Mouse (Mus musculus) midbrain, embryonic 11.5 days (tissue): ENCODE data around the gene Tk1. TPM values are rescaled to one million over a fixed set of nuclear protein-coding genes. Genes with fewer than 3 reads are reported as not detected.

Source experiments
- ATAC-seq: fragments of 200-750 bp; cut with Nextera tagmentation; 2 replicates; pipeline ENCODE4 v1.8.0; 2017; ENCODE audit warnings: moderate TSS enrichment, moderate library complexity; ENCODE audit not compliant: low FRiP score
- DNase-seq: peaks from one replicate; pipeline ENCODE4 v3.0.0; 2015; ENCODE audit warnings: low spot score; ENCODE audit errors: missing footprints
- H3K27ac ChIP-seq: fragments of 300-500 bp; sonication (generic); 2 replicates; pipeline ENCODE4 v1.5.1; 2014; ENCODE audit warnings: low read depth, low read length
- H3K27me3 ChIP-seq: fragments of 300-500 bp; sonication (generic); 2 replicates; pipeline ENCODE4 v1.6.1; 2014; ENCODE audit warnings: mild to moderate bottlenecking, low read length, moderate library complexity, mixed read lengths; ENCODE audit not compliant: control insufficient read depth, insufficient read depth
- H3K36me3 ChIP-seq: fragments of 300-500 bp; sonication (generic); 2 replicates; pipeline ENCODE4 v1.6.1; 2014; ENCODE audit warnings: mild to moderate bottlenecking, low read length, moderate library complexity, mixed read lengths; ENCODE audit not compliant: control insufficient read depth, insufficient read depth
- H3K4me1 ChIP-seq: fragments of 300-500 bp; sonication (generic); 2 replicates; pipeline ENCODE4 v1.6.1; 2014; ENCODE audit warnings: low read length; ENCODE audit not compliant: control insufficient read depth, insufficient read depth
- H3K4me2 ChIP-seq: fragments of 300-500 bp; sonication (generic); 2 replicates; pipeline ENCODE4 v1.6.1; 2014; ENCODE audit warnings: mild to moderate bottlenecking, moderate library complexity
- H3K4me3 ChIP-seq: fragments of 300-500 bp; sonication (generic); 2 replicates; pipeline ENCODE4 v1.5.1; 2014; ENCODE audit warnings: low read depth, low read length
- H3K9ac ChIP-seq: fragments of 300-500 bp; sonication (generic); 2 replicates; pipeline ENCODE4 v1.6.1; 2014; ENCODE audit warnings: low read length
- H3K9me3 ChIP-seq: fragments of 300-500 bp; sonication (generic); 2 replicates; pipeline ENCODE4 v1.6.1; 2016; ENCODE audit warnings: low read length; ENCODE audit not compliant: control insufficient read depth
- WGBS: fragments of 180-500 bp; shearing (Covaris S2); extraction: QIAGEN DNeasy Blood & Tissue Kit; methylation state at CpG from one replicate; pipeline ENCODE4 v1.1.7; 2014; 5-methylcytosine and 5-hydroxymethylcytosine counted together
- polyA plus RNA-seq: library from polyadenylated mRNA; unstranded; fragments of >200 nt; fragmentation: Nextera tagmentation; extraction: Ambion mirVana; gene quantifications from 2 replicates; pipeline ENCODE4 v1.2.1, GENCODE M21; 2014

Tk1 gene
- polyA plus RNA-seq, 1 experiment from 2014 or later = 87.1 TPM

GRCm38 (mm10) chr11:117775540-117775939 is 50.4 kb downstream of the Tk1 start:
- peaks cover 2% of the 10 kb centered on the region; the same call in 1 of the 2 replicates for H3K36me3 ChIP-seq
- no peak overlapping the region for H3K27ac ChIP-seq
- H3K27me3 ChIP-seq = peaks cover 7% of the 10 kb centered on the region
- H3K9me3 ChIP-seq = no peaks in the 10 kb centered on the region
- H3K4me2 ChIP-seq = no peak overlapping the region
- H3K4me3 ChIP-seq = no peak overlapping the region
- WGBS = 89% methylated on average over 13 of the region's 13 CpGs
- ATAC-seq (no peak), DNase-seq (no peak)
- H3K4me1 ChIP-seq = peaks cover 15% of the 10 kb centered on the region
- no peak overlapping the region for H3K9ac ChIP-seq

- Histone ChIP-seq H3K9me3 (no peaks in the 10 kb centered on the region), H3K4me1 (peaks cover 8% of the 10 kb centered on the region), H3K36me3 (peaks cover 2% of the 10 kb centered on the region; the same call in 1 of the 2 replicates), H3K27me3 (peaks cover under 1% of the 10 kb centered on the region; the same call in 1 of the 2 replicates), H3K4me2 (no peak overlapping the region), H3K27ac (no peak overlapping the region), H3K4me3 (no peak overlapping the region), H3K9ac (no peak overlapping the region)
- 92% methylated on average over 10 of the region's 10 CpGs for WGBS
- DNase-seq (no peak), ATAC-seq (no peak)
Measured at GRCm38 (mm10) chr11:117774925-117775324, 51.0 kb downstream of the Tk1 start.

- Histone ChIP-seq H3K4me3 (no peak overlapping the region), H3K36me3 (peaks cover 2% of the 10 kb centered on the region; the same call in 1 of the 2 replicates), H3K27ac (no peak overlapping the region), H3K27me3 (no peaks in the 10 kb centered on the region), H3K9ac (no peak overlapping the region), H3K4me1 (no peaks in the 10 kb centered on the region), H3K4me2 (no peak overlapping the region), H3K9me3 (no peaks in the 10 kb centered on the region)
- no peak for DNase-seq
- 93% methylated on average over 7 of the region's 7 CpGs for WGBS
- no peak for ATAC-seq
Measured at GRCm38 (mm10) chr11:117772352-117772751, 53.5 kb downstream of the Tk1 start.

GRCm38 (mm10) chr11:117770407-117770806 is 55.5 kb downstream of the Tk1 start:
- Histone ChIP-seq H3K36me3 (peaks cover 2% of the 10 kb centered on the region; the same call in 1 of the 2 replicates), H3K4me2 (no peak overlapping the region), H3K27me3 (no peaks in the 10 kb centered on the region), H3K27ac (no peak overlapping the region), H3K9me3 (no peaks in the 10 kb centered on the region), H3K4me3 (no peak overlapping the region), H3K4me1 (no peaks in the 10 kb centered on the region), H3K9ac (no peak overlapping the region)
- WGBS = 87% methylated on average over 10 of the region's 10 CpGs
- DNase-seq (no peak), ATAC-seq (no peak)

- Histone ChIP-seq H3K4me3 (no peak overlapping the region), H3K27ac (no peak overlapping the region), H3K36me3 (peaks cover 2% of the 10 kb centered on the region; the same call in 1 of the 2 replicates), H3K4me2 (no peak overlapping the region), H3K27me3 (no peaks in the 10 kb centered on the region), H3K9me3 (no peaks in the 10 kb centered on the region), H3K4me1 (no peaks in the 10 kb centered on the region), H3K9ac (no peak overlapping the region)
- no peak for DNase-seq
- 89% methylated on average over 7 of the region's 7 CpGs for WGBS
- no peak for ATAC-seq
Measured at GRCm38 (mm10) chr11:117769683-117770047, 56.2 kb downstream of the Tk1 start.

GRCm38 (mm10) chr11:117768725-117769682 is 56.9 kb downstream of the Tk1 start:
- H3K9ac ChIP-seq = no peak overlapping the region
- DNase-seq = no peak

GRCm38 (mm10) chr11:117766275-117766674 is 59.6 kb downstream of the Tk1 start:
- Histone ChIP-seq H3K27ac (no peak overlapping the region), H3K4me2 (no peak overlapping the region), H3K9ac (no peak overlapping the region), H3K9me3 (no peaks in the 10 kb centered on the region), H3K36me3 (peaks cover 4% of the 10 kb centered on the region; the same call in 1 of the 2 replicates), H3K27me3 (no peaks in the 10 kb centered on the region), H3K4me3 (no peak overlapping the region), H3K4me1 (no peaks in the 10 kb centered on the region)
- DNase-seq (no peak), ATAC-seq (no peak)
- WGBS = 94% methylated on average over 3 of the region's 3 CpGs

More at GRCm38 (mm10) chr11:117768725-117769682, 56.9 kb downstream of the Tk1 start:
- Histone ChIP-seq H3K36me3 (peaks cover 5% of the 10 kb centered on the region; the same call in 1 of the 2 replicates), H3K9me3 (no peaks in the 10 kb centered on the region), H3K4me3 (no peak overlapping the region), H3K4me1 (no peaks in the 10 kb centered on the region), H3K27ac (no peak overlapping the region), H3K4me2 (no peak overlapping the region), H3K27me3 (no peaks in the 10 kb centered on the region)
- no peak for ATAC-seq
- 87% methylated on average over 20 of the region's 20 CpGs for WGBS

Other genes starting within 250 kb of the Tk1 start
- 14.6 and 15.1 TPM in 2 replicates for gene Tnrc6c, start 171.8 kb downstream of the Tk1 start, polyA plus RNA-seq
- 1.0 and 1.2 TPM in 2 replicates for gene Tmc8, start 44.0 kb downstream of the Tk1 start, polyA plus RNA-seq
- 4.5 and 4.7 TPM in 2 replicates for gene Tmc6, start 43.9 kb downstream of the Tk1 start, polyA plus RNA-seq
- gene 6030468B19Rik, start 28.4 kb downstream of the Tk1 start, polyA plus RNA-seq = 0.65 and 1.3 TPM in 2 replicates
- 0.15 and 0.20 TPM in 2 replicates for gene Gm20708, start 16.4 kb downstream of the Tk1 start, polyA plus RNA-seq
- gene Syngr2, start 16.4 kb downstream of the Tk1 start, polyA plus RNA-seq = 29.9 and 36.4 TPM in 2 replicates
- 2.8 and 3.9 TPM in 2 replicates for gene Afmid, start 168 bp downstream of the Tk1 start, polyA plus RNA-seq
- gene Birc5, start 23.2 kb upstream of the Tk1 start, polyA plus RNA-seq = 346 and 363 TPM in 2 replicates
- not detected in 2 replicates for gene Tmem235, start 34.7 kb upstream of the Tk1 start, polyA plus RNA-seq
- gene Tha1, start 47.4 kb upstream of the Tk1 start, polyA plus RNA-seq = 1.7 and 2.4 TPM in 2 replicates
- gene Socs3, start 144.0 kb upstream of the Tk1 start, polyA plus RNA-seq = 5.5 and 5.9 TPM in 2 replicates
- gene Pgs1, start 160.2 kb upstream of the Tk1 start, polyA plus RNA-seq = 40.2 and 42.7 TPM in 2 replicates